Mouse (Mus musculus) CD8-positive naive resting alpha-beta T cell, adult 2 months (primary cell): ENCODE data around the gene Crip1.
A peak's percentile ranks its signal among the peaks of the same experiment; 100 is the strongest.

Experiments
- DNase-seq, 2 experiments: peaks; one replicate each; pipeline ENCODE4 v3.0.0; 2022; ENCODE audit warnings: low read depth in 2 of 2, low spot score in 2 of 2

The Crip1 gene

GRCm38 (mm10) chr12:113145591-113145990 is 525 bp upstream of the Crip1 start:
- no peak for DNase-seq

- DNase-seq = no peak
Observed at GRCm38 (mm10) chr12:113147481-113147880, 1.4 kb downstream of the Crip1 start.

GRCm38 (mm10) chr12:113148381-113149035 is 2.4 kb downstream of the Crip1 start:
- DNase-seq = no peak

GRCm38 (mm10) chr12:113149341-113149740 is 3.2 kb downstream of the Crip1 start:
- DNase-seq = no peak

GRCm38 (mm10) chr12:113149896-113150295 is 3.8 kb downstream of the Crip1 start:
- DNase-seq = no peak

GRCm38 (mm10) chr12:113150591-113150990 is 4.5 kb downstream of the Crip1 start:
- DNase-seq = no peak

GRCm38 (mm10) chr12:113151046-113151445 is 4.9 kb downstream of the Crip1 start:
- DNase-seq = no peak

- no peak for DNase-seq
Observed at GRCm38 (mm10) chr12:113151661-113152271, 5.7 kb downstream of the Crip1 start.

- peak; percentile 52 to 53 for DNase-seq
Observed at GRCm38 (mm10) chr12:113152272-113152661, 6.2 kb downstream of the Crip1 start.

GRCm38 (mm10) chr12:113152991-113153525 is 6.9 kb downstream of the Crip1 start:
- no peak for DNase-seq

GRCm38 (mm10) chr12:113153971-113154370 is 7.9 kb downstream of the Crip1 start:
- DNase-seq = no peak

- DNase-seq = no peak
Observed at GRCm38 (mm10) chr12:113154747-113155075, 8.6 kb downstream of the Crip1 start.

GRCm38 (mm10) chr12:113155076-113155771 is 9.1 kb downstream of the Crip1 start:
- peak; percentile 36 to 39 for DNase-seq

GRCm38 (mm10) chr12:113155887-113156539 is 9.9 kb downstream of the Crip1 start, which contains the start of gene Tedc1:
Tedc1 (plus strand) TSS chr12:113156421.
- peak; percentile 99 to 100 for DNase-seq

- DNase-seq = no peak
Observed at GRCm38 (mm10) chr12:113156540-113156929, 10.4 kb downstream of the Crip1 start.

- no peak for DNase-seq
Observed at GRCm38 (mm10) chr12:113157002-113157401, 10.9 kb downstream of the Crip1 start.

- DNase-seq = no peak
Observed at GRCm38 (mm10) chr12:113157521-113157920, 11.4 kb downstream of the Crip1 start.

GRCm38 (mm10) chr12:113157971-113158370 is 11.9 kb downstream of the Crip1 start:
- no peak for DNase-seq

- no peak for DNase-seq
Observed at GRCm38 (mm10) chr12:113163561-113164006, 17.5 kb downstream of the Crip1 start.

GRCm38 (mm10) chr12:113168031-113168536 is 22.0 kb downstream of the Crip1 start:
- DNase-seq = peak in 1 of 2 experiments; percentile 46
